Mouse (Mus musculus): ENCODE data around the gene Tmbim6. TPM values are rescaled to one million over a fixed set of nuclear protein-coding genes. Genes with fewer than 3 reads are reported as not detected.

Gene Tmbim6
- polyA plus RNA-seq, 1 experiment from 2014 or later, result 212 TPM

- Histone ChIP-seq H3K9ac (ENCODE audit: low read depth, low read length) (peak overlapping the region; percentile 41; the same call in 1 of the 2 replicates), H3K27me3 (ENCODE audit: control insufficient read depth, insufficient read depth, low read length) (no peaks in the 10 kb centered on the region), H3K9me3 (ENCODE audit: control insufficient read depth, low read length) (no peaks in the 10 kb centered on the region), H3K4me3 (ENCODE audit: low read depth, low read length) (no peak overlapping the region), H3K27ac (ENCODE audit: low read depth, low read length) (peak overlapping the region; percentile 81), H3K4me2 (replicated peaks; ENCODE audit: low read depth, low read length) (peak overlapping the region; percentile 18; the same call in 1 of the 2 replicates), H3K36me3 (ENCODE audit: control insufficient read depth, insufficient read depth, low read length) (peaks cover 5% of the 10 kb centered on the region; the same call in 1 of the 2 replicates), H3K4me1 (replicated peaks; ENCODE audit: control insufficient read depth, insufficient read depth, low read length) (no peaks in the 10 kb centered on the region)
- peak; percentile 77 for ATAC-seq (ENCODE audit: low FRiP score)
- 8% methylated on average over 12 of the region's 12 CpGs for WGBS
- DNase-seq (ENCODE audit: low spot score), result peak; percentile 81
Measured at GRCm38 (mm10) chr15:99420521-99421014, 27.9 kb downstream of the Tmbim6 start.

GRCm38 (mm10) chr15:99421152-99421551 lies 28.5 kb downstream of the Tmbim6 start:
- Histone ChIP-seq H3K4me2 (replicated peaks; ENCODE audit: low read depth, low read length) (no peak overlapping the region), H3K27ac (ENCODE audit: low read depth, low read length) (peak overlapping the region; percentile 81)
- ATAC-seq (ENCODE audit: low FRiP score), result no peak

GRCm38 (mm10) chr15:99421676-99422075 lies 29.0 kb downstream of the Tmbim6 start:
- Histone ChIP-seq H3K36me3 (ENCODE audit: control insufficient read depth, insufficient read depth, low read length) (peaks cover 5% of the 10 kb centered on the region), H3K4me1 (replicated peaks; ENCODE audit: control insufficient read depth, insufficient read depth, low read length) (no peaks in the 10 kb centered on the region), H3K9ac (ENCODE audit: low read depth, low read length) (no peak overlapping the region), H3K9me3 (ENCODE audit: control insufficient read depth, low read length) (no peaks in the 10 kb centered on the region), H3K27me3 (ENCODE audit: control insufficient read depth, insufficient read depth, low read length) (no peaks in the 10 kb centered on the region), H3K4me2 (replicated peaks; ENCODE audit: low read depth, low read length) (no peak overlapping the region), H3K27ac (ENCODE audit: low read depth, low read length) (peak overlapping the region; percentile 81), H3K4me3 (ENCODE audit: low read depth, low read length) (no peak overlapping the region)
- WGBS, result 91% methylated on average over 8 of the region's 8 CpGs
- no peak for ATAC-seq (ENCODE audit: low FRiP score)
- DNase-seq (ENCODE audit: low spot score), result no peak

More at GRCm38 (mm10) chr15:99421152-99421551, 28.5 kb downstream of the Tmbim6 start:
- H3K4me1 ChIP-seq (replicated peaks; ENCODE audit: control insufficient read depth, insufficient read depth, low read length), result no peaks in the 10 kb centered on the region
- H3K9me3 ChIP-seq (ENCODE audit: control insufficient read depth, low read length), result no peaks in the 10 kb centered on the region
- no peak overlapping the region for H3K4me3 ChIP-seq (ENCODE audit: low read depth, low read length)
- 74% methylated on average over 9 of the region's 9 CpGs for WGBS
- no peaks in the 10 kb centered on the region for H3K27me3 ChIP-seq (ENCODE audit: control insufficient read depth, insufficient read depth, low read length)
- peaks cover 5% of the 10 kb centered on the region; the same call in 1 of the 2 replicates for H3K36me3 ChIP-seq (ENCODE audit: control insufficient read depth, insufficient read depth, low read length)
- H3K9ac ChIP-seq (ENCODE audit: low read depth, low read length), result no peak overlapping the region
- DNase-seq (ENCODE audit: low spot score), result peak; percentile 40

GRCm38 (mm10) chr15:99422551-99422950 lies 29.9 kb downstream of the Tmbim6 start:
- H3K27ac ChIP-seq (ENCODE audit: low read depth, low read length), result 0 out of 2 replicates have a peak overlapping the region, but pooled peaks have one; percentile 9
- H3K9me3 ChIP-seq (ENCODE audit: control insufficient read depth, low read length), result no peaks in the 10 kb centered on the region
- WGBS, result 93% methylated on average over 23 of the region's 23 CpGs
- H3K36me3 ChIP-seq (ENCODE audit: control insufficient read depth, insufficient read depth, low read length), result peaks cover 7% of the 10 kb centered on the region
- H3K4me3 ChIP-seq (ENCODE audit: low read depth, low read length), result no peak overlapping the region
- H3K4me1 ChIP-seq (replicated peaks; ENCODE audit: control insufficient read depth, insufficient read depth, low read length), result no peaks in the 10 kb centered on the region
- ATAC-seq (ENCODE audit: low FRiP score) (no peak), DNase-seq (ENCODE audit: low spot score) (no peak)
- H3K9ac ChIP-seq (ENCODE audit: low read depth, low read length), result no peak overlapping the region
- H3K4me2 ChIP-seq (replicated peaks; ENCODE audit: low read depth, low read length), result no peak overlapping the region
- no peaks in the 10 kb centered on the region for H3K27me3 ChIP-seq (ENCODE audit: control insufficient read depth, insufficient read depth, low read length)

GRCm38 (mm10) chr15:99423131-99423530 lies 30.4 kb downstream of the Tmbim6 start:
- WGBS, result 92% methylated on average over 10 of the region's 10 CpGs
- ATAC-seq (ENCODE audit: low FRiP score) (no peak), DNase-seq (ENCODE audit: low spot score) (no peak)
- Histone ChIP-seq H3K27ac (ENCODE audit: low read depth, low read length) (no peak overlapping the region), H3K27me3 (ENCODE audit: control insufficient read depth, insufficient read depth, low read length) (no peaks in the 10 kb centered on the region), H3K36me3 (ENCODE audit: control insufficient read depth, insufficient read depth, low read length) (peaks cover 9% of the 10 kb centered on the region), H3K9me3 (ENCODE audit: control insufficient read depth, low read length) (no peaks in the 10 kb centered on the region), H3K4me3 (ENCODE audit: low read depth, low read length) (no peak overlapping the region), H3K4me2 (replicated peaks; ENCODE audit: low read depth, low read length) (no peak overlapping the region), H3K9ac (ENCODE audit: low read depth, low read length) (no peak overlapping the region), H3K4me1 (replicated peaks; ENCODE audit: control insufficient read depth, insufficient read depth, low read length) (no peaks in the 10 kb centered on the region)

- no peaks in the 10 kb centered on the region for H3K27me3 ChIP-seq (ENCODE audit: control insufficient read depth, insufficient read depth, low read length)
- no peak overlapping the region for H3K4me3 ChIP-seq (ENCODE audit: low read depth, low read length)
- H3K4me1 ChIP-seq (replicated peaks; ENCODE audit: control insufficient read depth, insufficient read depth, low read length), result no peaks in the 10 kb centered on the region
- no peak overlapping the region for H3K9ac ChIP-seq (ENCODE audit: low read depth, low read length)
- H3K36me3 ChIP-seq (ENCODE audit: control insufficient read depth, insufficient read depth, low read length), result peaks cover 9% of the 10 kb centered on the region
- no peak overlapping the region for H3K27ac ChIP-seq (ENCODE audit: low read depth, low read length)
- H3K9me3 ChIP-seq (ENCODE audit: control insufficient read depth, low read length), result no peaks in the 10 kb centered on the region
- 90% methylated on average over 9 of the region's 9 CpGs for WGBS
- no peak for ATAC-seq (ENCODE audit: low FRiP score)
- no peak for DNase-seq (ENCODE audit: low spot score)
- no peak overlapping the region for H3K4me2 ChIP-seq (replicated peaks; ENCODE audit: low read depth, low read length)
Measured at GRCm38 (mm10) chr15:99423884-99424283, 31.2 kb downstream of the Tmbim6 start.

- H3K9ac ChIP-seq (ENCODE audit: low read depth, low read length), result no peak overlapping the region
- H3K4me3 ChIP-seq (ENCODE audit: low read depth, low read length), result no peak overlapping the region
- ATAC-seq (ENCODE audit: low FRiP score) (no peak), DNase-seq (ENCODE audit: low spot score) (no peak)
- no peaks in the 10 kb centered on the region; the same call in 1 of the 2 replicates for H3K4me1 ChIP-seq (replicated peaks; ENCODE audit: control insufficient read depth, insufficient read depth, low read length)
- H3K27ac ChIP-seq (ENCODE audit: low read depth, low read length), result no peak overlapping the region
- peaks cover 4% of the 10 kb centered on the region for H3K36me3 ChIP-seq (ENCODE audit: control insufficient read depth, insufficient read depth, low read length)
- 86% methylated on average over 8 of the region's 8 CpGs for WGBS
- no peaks in the 10 kb centered on the region for H3K9me3 ChIP-seq (ENCODE audit: control insufficient read depth, low read length)
- H3K27me3 ChIP-seq (ENCODE audit: control insufficient read depth, insufficient read depth, low read length), result no peaks in the 10 kb centered on the region
- no peak overlapping the region for H3K4me2 ChIP-seq (replicated peaks; ENCODE audit: low read depth, low read length)
Measured at GRCm38 (mm10) chr15:99430394-99430793, 37.7 kb downstream of the Tmbim6 start.

GRCm38 (mm10) chr15:99431063-99431462 lies 38.4 kb downstream of the Tmbim6 start:
- peaks cover 4% of the 10 kb centered on the region for H3K36me3 ChIP-seq (ENCODE audit: control insufficient read depth, insufficient read depth, low read length)
- 90% methylated on average over 10 of the region's 10 CpGs for WGBS

GRCm38 (mm10) chr15:99431504-99431903 lies 38.8 kb downstream of the Tmbim6 start:
- Histone ChIP-seq H3K4me1 (replicated peaks; ENCODE audit: control insufficient read depth, insufficient read depth, low read length) (peaks cover under 1% of the 10 kb centered on the region; the same call in 1 of the 2 replicates), H3K4me2 (replicated peaks; ENCODE audit: low read depth, low read length) (no peak overlapping the region), H3K4me3 (ENCODE audit: low read depth, low read length) (no peak overlapping the region), H3K9ac (ENCODE audit: low read depth, low read length) (no peak overlapping the region), H3K36me3 (ENCODE audit: control insufficient read depth, insufficient read depth, low read length) (peaks cover 4% of the 10 kb centered on the region), H3K9me3 (ENCODE audit: control insufficient read depth, low read length) (no peaks in the 10 kb centered on the region), H3K27ac (ENCODE audit: low read depth, low read length) (no peak overlapping the region), H3K27me3 (ENCODE audit: control insufficient read depth, insufficient read depth, low read length) (no peaks in the 10 kb centered on the region)
- WGBS, result 74% methylated on average over 7 of the region's 7 CpGs
- ATAC-seq (ENCODE audit: low FRiP score), result no peak
- no peak for DNase-seq (ENCODE audit: low spot score)

More at GRCm38 (mm10) chr15:99431063-99431462, 38.4 kb downstream of the Tmbim6 start:
- no peak overlapping the region for H3K4me2 ChIP-seq (replicated peaks; ENCODE audit: low read depth, low read length)
- ATAC-seq (ENCODE audit: low FRiP score) (no peak), DNase-seq (ENCODE audit: low spot score) (no peak)
- no peak overlapping the region for H3K4me3 ChIP-seq (ENCODE audit: low read depth, low read length)
- no peaks in the 10 kb centered on the region; the same call in 1 of the 2 replicates for H3K4me1 ChIP-seq (replicated peaks; ENCODE audit: control insufficient read depth, insufficient read depth, low read length)
- no peak overlapping the region for H3K9ac ChIP-seq (ENCODE audit: low read depth, low read length)
- no peaks in the 10 kb centered on the region for H3K9me3 ChIP-seq (ENCODE audit: control insufficient read depth, low read length)
- no peak overlapping the region for H3K27ac ChIP-seq (ENCODE audit: low read depth, low read length)
- H3K27me3 ChIP-seq (ENCODE audit: control insufficient read depth, insufficient read depth, low read length), result no peaks in the 10 kb centered on the region

All from hindbrain, embryonic 11.5 days (tissue).